Mouse (Mus musculus) central nervous system, embryonic 18 days (tissue): ENCODE results near the gene Naa40. TPM values are rescaled to one million over a fixed set of nuclear protein-coding genes. Genes with fewer than 3 reads are reported as not detected.

Experiments
- polyA plus RNA-seq: library from polyadenylated mRNA; depleted of rRNA; stranded (reverse); fragments of >200 nt; gene quantifications from 2 replicates; pipeline ENCODE4 v1.2.3, GENCODE M21; 2012; rRNA removed

The Naa40 gene
- polyA plus RNA-seq, result 73.3 and 76.3 TPM in 2 replicates

DNA sequence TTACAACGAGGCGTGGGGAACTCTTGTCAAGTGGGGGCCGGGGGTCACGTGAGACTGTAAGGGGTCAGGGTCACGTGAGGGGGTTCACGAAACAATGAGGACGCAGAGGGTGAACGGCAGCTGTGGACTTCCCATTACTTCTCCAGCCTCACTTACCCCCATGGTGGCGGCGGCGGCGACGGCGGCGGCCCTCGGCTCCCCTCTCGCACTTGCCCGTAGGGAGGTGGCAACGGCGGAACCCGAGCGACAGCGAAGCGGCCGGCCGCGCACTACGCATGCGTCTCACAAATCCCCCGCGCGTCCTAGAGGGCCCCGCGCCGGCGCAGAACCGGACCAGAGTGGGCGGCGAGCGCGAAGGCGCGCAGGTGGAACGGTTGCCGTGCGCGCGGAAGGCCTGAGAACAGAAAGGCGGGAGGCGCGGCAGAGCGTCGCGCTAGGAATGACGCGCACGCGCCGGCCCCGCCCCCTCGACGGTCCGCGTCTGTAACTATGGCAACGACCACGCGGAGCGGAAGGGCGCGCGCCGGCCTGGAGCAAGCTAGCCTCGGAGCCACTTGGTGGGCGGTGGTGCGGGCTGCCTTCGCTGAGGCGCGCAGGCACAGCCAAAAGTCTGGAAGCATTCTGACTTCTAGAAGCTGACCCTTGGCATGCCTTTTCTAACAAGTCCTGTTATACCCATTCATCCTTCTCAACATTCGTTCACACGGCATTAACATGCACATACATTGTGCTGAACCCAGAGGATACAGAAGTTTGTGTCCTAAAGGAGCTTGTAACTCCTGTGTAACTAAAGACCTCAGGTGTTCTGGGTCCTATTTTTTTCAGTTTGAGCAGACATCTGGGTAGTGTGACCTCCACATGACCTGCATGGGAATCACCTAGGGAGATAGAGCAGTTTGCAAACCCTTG is at the start of gene Naa40:
Gene Naa40, minus strand, starts transcription at position 402 of the 909 bp plus-strand sequence.

DNA sequence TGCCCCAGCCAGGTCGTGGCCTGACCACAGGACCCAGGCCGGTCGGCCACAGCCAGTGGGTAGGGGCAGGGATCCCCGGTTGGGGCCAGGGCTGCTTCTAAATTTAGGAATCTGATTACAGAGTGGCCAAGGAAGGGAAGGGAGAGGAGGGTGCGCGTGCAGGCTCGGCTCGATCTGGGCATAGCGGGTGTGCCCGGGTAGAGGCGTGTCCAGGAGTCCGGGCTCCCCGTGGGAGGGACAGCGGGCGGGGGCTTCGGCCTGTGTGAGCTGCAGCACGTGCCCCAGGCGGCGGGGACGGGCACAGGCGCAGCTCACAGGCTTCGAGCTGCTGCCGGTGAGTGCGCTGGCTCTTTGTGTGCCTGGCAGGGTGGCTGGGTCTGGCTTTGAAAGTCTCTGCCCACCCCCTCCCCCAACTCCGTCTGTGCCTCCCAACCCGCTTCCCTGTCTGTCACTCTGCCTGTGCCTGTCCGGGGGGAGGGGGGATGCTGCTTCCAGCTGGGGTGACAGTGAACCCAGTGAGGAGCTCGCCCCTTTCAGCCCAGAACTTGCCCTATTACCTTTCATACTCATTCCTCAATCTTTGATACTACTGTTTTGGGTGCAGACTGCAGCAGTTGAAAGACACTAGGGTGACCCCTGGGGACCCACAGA is 26.2 kb upstream of the Naa40 start, which contains the start of gene Rcor2:
Gene Rcor2, plus strand, starts transcription at position 235 of the 651 bp plus-strand sequence.

DNA sequence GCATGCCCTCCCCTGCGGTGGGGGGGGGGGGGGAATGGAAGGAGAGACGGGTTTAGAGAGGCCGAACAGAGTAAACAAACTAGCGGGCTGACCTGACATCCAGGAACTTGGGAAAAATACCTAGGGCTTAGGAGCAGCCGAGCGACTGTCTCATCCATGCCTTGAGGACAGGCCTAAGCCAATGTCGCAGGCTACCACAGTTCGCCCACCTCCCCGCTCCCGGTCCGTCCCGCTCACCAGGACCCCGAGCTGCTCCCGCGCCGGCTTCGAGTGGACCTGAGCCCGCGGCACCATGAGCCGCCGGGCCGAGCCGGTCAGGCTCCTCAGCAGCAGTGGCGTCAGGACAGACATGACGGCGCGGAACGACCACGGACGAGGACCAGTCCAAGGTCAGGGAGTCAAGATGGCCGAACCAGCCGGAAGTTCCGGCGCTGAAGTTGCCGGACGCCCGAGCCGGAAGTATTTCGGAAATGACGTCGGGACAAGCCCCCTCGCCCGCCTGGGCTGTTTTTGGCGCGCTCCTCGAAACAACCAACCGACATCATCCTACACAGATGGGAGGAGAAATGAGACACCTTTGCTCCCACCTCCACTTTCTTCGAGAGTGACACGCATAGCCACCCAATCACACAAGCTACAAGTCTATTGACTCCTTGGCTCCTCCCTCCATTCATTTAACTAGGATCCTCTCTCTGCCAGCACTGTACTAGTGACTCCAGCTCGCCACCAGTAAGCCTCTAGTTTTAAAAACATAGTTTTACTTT is 23.6 kb downstream of the Naa40 start, which contains the start of gene Cox8a:
Gene Cox8a, minus strand, starts transcription at position 455 of the 764 bp plus-strand sequence.

DNA sequence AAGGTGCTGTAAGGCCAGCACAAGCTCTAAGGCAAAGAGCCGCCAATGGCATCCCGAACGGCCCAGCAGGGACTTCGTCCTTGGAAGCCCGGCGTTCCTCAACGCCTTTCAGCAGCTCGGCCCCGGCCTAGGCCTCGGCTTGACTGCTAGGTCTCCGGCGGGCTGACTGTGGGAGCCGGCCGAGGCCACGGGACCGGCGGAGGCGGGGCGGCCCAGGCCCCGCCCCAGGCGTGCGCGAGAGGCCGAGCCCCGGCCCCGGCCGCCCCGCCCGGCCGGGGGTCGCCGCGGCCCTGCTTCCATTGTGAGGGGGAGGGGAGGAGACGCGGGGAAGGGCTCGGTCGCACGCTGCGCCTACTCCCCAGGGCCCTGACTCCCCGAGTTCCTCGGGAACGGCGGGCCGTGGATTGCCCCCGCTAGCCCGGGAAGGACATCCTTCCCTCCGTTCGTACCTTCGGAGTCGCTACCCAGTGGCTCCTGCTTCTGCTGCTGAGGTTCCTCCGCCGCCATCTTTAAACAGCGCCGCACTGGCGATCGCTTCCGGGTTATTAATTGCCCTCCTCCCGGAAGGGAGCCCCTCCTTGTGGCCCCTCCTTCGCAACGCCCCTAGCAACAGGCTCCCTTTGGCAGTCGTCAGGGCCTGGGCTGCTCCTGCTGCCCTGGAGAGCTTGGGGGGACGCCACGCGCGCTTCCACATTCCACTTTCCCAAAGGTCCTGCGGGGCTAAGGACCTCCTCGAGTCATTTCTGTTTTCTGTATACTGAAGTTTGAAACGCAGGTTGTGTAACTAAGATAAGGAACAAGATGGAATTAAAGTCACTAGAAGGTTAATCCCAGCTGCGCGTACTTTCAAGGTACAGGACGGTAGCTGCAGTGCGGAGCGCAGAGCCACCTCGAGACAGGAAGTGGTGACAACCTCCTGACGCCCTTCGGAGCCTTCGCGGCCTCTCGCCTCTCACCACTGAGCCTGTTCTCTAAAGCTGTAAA is 34.9 kb downstream of the Naa40 start, which contains the start of gene Otub1:
Gene Otub1, minus strand, starts transcription at position 564 of the 984 bp plus-strand sequence.

Other genes starting within 250 kb of the Naa40 start
- gene Dnajc4, start 248.6 kb downstream of the Naa40 start, polyA plus RNA-seq, result 22.8 and 25.8 TPM in 2 replicates
- gene Nudt22, start 245.1 kb downstream of the Naa40 start, polyA plus RNA-seq, result 11.8 and 14.1 TPM in 2 replicates
- 19.0 and 20.4 TPM in 2 replicates for gene Trpt1, start 245.1 kb downstream of the Naa40 start, polyA plus RNA-seq
- gene Fermt3, start 221.7 kb downstream of the Naa40 start, polyA plus RNA-seq, result 2.9 and 3.5 TPM in 2 replicates
- 142 and 148 TPM in 2 replicates for gene Stip1, start 201.2 kb downstream of the Naa40 start, polyA plus RNA-seq
- gene Macrod1, start 184.4 kb downstream of the Naa40 start, polyA plus RNA-seq, result 8.4 and 10.0 TPM in 2 replicates
- 2.8 and 3.1 TPM in 2 replicates for gene Flrt1, start 135.5 kb downstream of the Naa40 start, polyA plus RNA-seq
- 165 and 184 TPM in 2 replicates for gene Otub1, start 34.9 kb downstream of the Naa40 start, polyA plus RNA-seq
- gene Cox8a, start 23.6 kb downstream of the Naa40 start, polyA plus RNA-seq, result 639 and 643 TPM in 2 replicates
- 71.5 and 77.5 TPM in 2 replicates for gene Rcor2, start 26.1 kb upstream of the Naa40 start, polyA plus RNA-seq
- 53.9 and 60.5 TPM in 2 replicates for gene Mark2, start 100.7 kb upstream of the Naa40 start, polyA plus RNA-seq
- gene Spindoc, start 141.8 kb upstream of the Naa40 start, polyA plus RNA-seq, result 31.6 and 36.3 TPM in 2 replicates
- 116 and 124 TPM in 2 replicates for gene 2700081O15Rik, start 176.4 kb upstream of the Naa40 start, polyA plus RNA-seq
- gene Rtn3, start 242.1 kb upstream of the Naa40 start, polyA plus RNA-seq, result 556 and 583 TPM in 2 replicates